Mouse (Mus musculus) CD8-positive naive resting alpha-beta T cell, adult 2 months (primary cell): ENCODE results near the gene Tnik.

Experiments
- DNase-seq, 2 experiments: peaks; one replicate each; pipeline ENCODE4 v3.0.0; 2022; ENCODE audit warnings: low read depth in 2 of 2, low spot score in 2 of 2

Gene Tnik

GRCm38 (mm10) chr3:28697797-28698196 is 434.8 kb downstream of the Tnik start, which contains the start of gene Slc2a2:
Gene Slc2a2, plus strand, starts transcription at chr3:28697903.
- DNase-seq, result no peak

- DNase-seq, result no peak
Observed at GRCm38 (mm10) chr3:28699601-28700000, 436.6 kb downstream of the Tnik start.

GRCm38 (mm10) chr3:28705522-28706137 is 442.6 kb downstream of the Tnik start:
- no peak for DNase-seq

- DNase-seq, result no peak
Observed at GRCm38 (mm10) chr3:28706736-28707135, 443.7 kb downstream of the Tnik start.

- peak; percentile 14 to 32 for DNase-seq
Observed at GRCm38 (mm10) chr3:28709740-28710139, 446.7 kb downstream of the Tnik start.

- DNase-seq, result no peak
Observed at GRCm38 (mm10) chr3:28713913-28714698, 451.1 kb downstream of the Tnik start.

GRCm38 (mm10) chr3:28718521-28718920 is 455.5 kb downstream of the Tnik start:
- no peak for DNase-seq

GRCm38 (mm10) chr3:28721218-28721617 is 458.2 kb downstream of the Tnik start:
- DNase-seq, result no peak

GRCm38 (mm10) chr3:28721838-28722237 is 458.8 kb downstream of the Tnik start:
- no peak for DNase-seq

GRCm38 (mm10) chr3:28722531-28722930 is 459.5 kb downstream of the Tnik start:
- no peak for DNase-seq

- DNase-seq, result no peak
Observed at GRCm38 (mm10) chr3:28723534-28723933, 460.5 kb downstream of the Tnik start.

GRCm38 (mm10) chr3:28725203-28725602 is 462.2 kb downstream of the Tnik start:
- DNase-seq, result no peak
